ENCODE assay signal across 16 mouse cellular contexts in genomic region chr1:148051876-148052275, GRCm38 (mm10).
"Had no signal": no experiment of that assay in that cellular context is flagged by ENCODE, and none has a peak within 500 bp of the region (broad histone marks: within the 10 kb centered on the region; RNA-seq: fewer than 3 reads in every experiment).

No protein-coding gene starts in this region.

- ATAC-seq: hindbrain, postnatal 0 days; intestine, embryonic 16.5 days had no signal

- DNase-seq: gastrocnemius, adult 2 months; gastrocnemius, postnatal 10 days; gastrocnemius, postnatal 36 days; heart, adult 11 months; heart, adult 2 months; heart, postnatal 14 days; heart, postnatal 36 days; kidney, adult 11 months; kidney, adult 2 months; kidney, adult 9 months; kidney, postnatal 14 days; kidney, postnatal 36 days; liver; liver, embryonic 13.5 days had no signal
